Mouse (Mus musculus) intestine, embryonic 14.5 days (tissue): ENCODE data around the gene Pla2g2d. TPM values are rescaled to one million over a fixed set of nuclear protein-coding genes. Genes with fewer than 3 reads are reported as not detected.

Experiments
- ATAC-seq: fragments of 200-750 bp; cut with Nextera tagmentation; replicated peaks from 2 replicates; pipeline ENCODE4 v1.8.0; 2017; ENCODE audit warnings: low read depth, moderate number of reproducible peaks, moderate TSS enrichment, moderate library complexity; ENCODE audit not compliant: low FRiP score, low TSS enrichment
- DNase-seq: peaks from one replicate; pipeline ENCODE4 v3.0.0-alpha.2; 2018; ENCODE audit warnings: low spot score
- H3K27ac ChIP-seq: fragments of 300-500 bp; sonication (generic); 2 replicates; pipeline ENCODE4 v1.5.1; 2014; ENCODE audit warnings: low read depth, mild to moderate bottlenecking, control low read depth
- H3K27me3 ChIP-seq: fragments of 300-500 bp; sonication (generic); replicated peaks from 2 replicates; pipeline ENCODE4 v1.6.1; 2014; ENCODE audit warnings: low read length, control low read depth; ENCODE audit not compliant: control insufficient read depth, insufficient read depth
- H3K36me3 ChIP-seq: fragments of 300-500 bp; sonication (generic); 2 replicates; pipeline ENCODE4 v1.6.1; 2014; ENCODE audit warnings: low read length, control low read depth; ENCODE audit not compliant: control insufficient read depth, insufficient read depth
- H3K4me1 ChIP-seq: fragments of 300-500 bp; sonication (generic); replicated peaks from 2 replicates; pipeline ENCODE4 v1.6.1; 2014; ENCODE audit warnings: low read length, control low read depth, mixed read lengths; ENCODE audit not compliant: control insufficient read depth, insufficient read depth
- H3K4me2 ChIP-seq: fragments of 300-500 bp; sonication (generic); 2 replicates; pipeline ENCODE4 v1.6.1; 2014; ENCODE audit warnings: low read length
- H3K4me3 ChIP-seq: fragments of 300-500 bp; sonication (generic); 2 replicates; pipeline ENCODE4 v1.5.1; 2014; ENCODE audit warnings: low read depth, low read length, control low read depth, mixed read lengths
- H3K9ac ChIP-seq: fragments of 300-500 bp; sonication (generic); 2 replicates; pipeline ENCODE4 v1.6.1; 2014; ENCODE audit warnings: mild to moderate bottlenecking, low read length
- H3K9me3 ChIP-seq: fragments of 300-500 bp; sonication (generic); 2 replicates; pipeline ENCODE4 v1.6.1; 2016; ENCODE audit warnings: low read length, control low read depth; ENCODE audit not compliant: control insufficient read depth
- WGBS: fragments of 180-500 bp; shearing (Covaris S2); extraction: QIAGEN DNeasy Blood & Tissue Kit; methylation state at CpG from one replicate; pipeline ENCODE4 v1.1.7; 2014; 5-methylcytosine and 5-hydroxymethylcytosine counted together
- polyA plus RNA-seq: library from polyadenylated mRNA; unstranded; fragments of >200 nt; fragmentation: Nextera tagmentation; extraction: Ambion mirVana; gene quantifications from 2 replicates; pipeline ENCODE4 v1.2.1, GENCODE M21; 2014

Gene Pla2g2d
- polyA plus RNA-seq = 1.1 TPM in 1 of 2 replicates, not detected in the other

GRCm38 (mm10) chr4:138775435-138775834, at the start of gene Pla2g2d:
Pla2g2d (plus strand) TSS chr4:138775735.
- Histone ChIP-seq H3K4me2 (no peak within 1 kb of the TSS), H3K9ac (no peak within 1 kb of the TSS), H3K36me3 (no peaks in the 10 kb centered on the region), H3K9me3 (no peaks in the 10 kb centered on the region), H3K27me3 (no peaks in the 10 kb centered on the region), H3K4me1 (peaks cover 6% of the 10 kb centered on the region; the same call in 1 of the 2 replicates), H3K27ac (no peak within 1 kb of the TSS), H3K4me3 (no peak within 1 kb of the TSS)
- DNase-seq (no peak), ATAC-seq (no peak)
- WGBS = 84% methylated on average over 6 of the region's 6 CpGs

GRCm38 (mm10) chr4:138725751-138726150, 49.8 kb upstream of the Pla2g2d start:
- H3K27me3 ChIP-seq = no peaks in the 10 kb centered on the region
- H3K9me3 ChIP-seq = no peaks in the 10 kb centered on the region
- H3K4me1 ChIP-seq = peaks cover 8% of the 10 kb centered on the region
- no peak overlapping the region for H3K9ac ChIP-seq
- H3K4me3 ChIP-seq = no peak overlapping the region
- no peak overlapping the region for H3K4me2 ChIP-seq
- no peak overlapping the region for H3K27ac ChIP-seq
- 75% methylated on average over 5 of the region's 5 CpGs for WGBS
- DNase-seq (no peak), ATAC-seq (no peak)
- H3K36me3 ChIP-seq = no peaks in the 10 kb centered on the region

GRCm38 (mm10) chr4:138729018-138729703, 46.4 kb upstream of the Pla2g2d start:
- Histone ChIP-seq H3K36me3 (no peaks in the 10 kb centered on the region), H3K27ac (no peak overlapping the region), H3K4me3 (no peak overlapping the region), H3K9me3 (no peaks in the 10 kb centered on the region), H3K4me1 (peaks cover 8% of the 10 kb centered on the region), H3K9ac (no peak overlapping the region), H3K4me2 (no peak overlapping the region), H3K27me3 (no peaks in the 10 kb centered on the region)
- no peak for ATAC-seq
- WGBS = 57% methylated on average over 9 of the region's 9 CpGs
- no peak for DNase-seq

GRCm38 (mm10) chr4:138734105-138734504, 41.4 kb upstream of the Pla2g2d start:
- Histone ChIP-seq H3K9ac (no peak overlapping the region), H3K4me1 (peaks cover 4% of the 10 kb centered on the region; the same call in 1 of the 2 replicates), H3K4me3 (no peak overlapping the region), H3K27ac (no peak overlapping the region), H3K27me3 (no peaks in the 10 kb centered on the region), H3K9me3 (no peaks in the 10 kb centered on the region), H3K4me2 (no peak overlapping the region), H3K36me3 (no peaks in the 10 kb centered on the region)
- ATAC-seq (no peak), DNase-seq (no peak)
- WGBS = 42% methylated on average over 7 of the region's 7 CpGs

GRCm38 (mm10) chr4:138734863-138735262, 40.7 kb upstream of the Pla2g2d start:
- H3K9ac ChIP-seq = no peak overlapping the region
- no peak overlapping the region for H3K4me3 ChIP-seq
- no peaks in the 10 kb centered on the region for H3K27me3 ChIP-seq
- H3K4me2 ChIP-seq = no peak overlapping the region
- no peaks in the 10 kb centered on the region for H3K9me3 ChIP-seq
- DNase-seq (no peak), ATAC-seq (no peak)
- peaks cover 6% of the 10 kb centered on the region; the same call in 1 of the 2 replicates for H3K4me1 ChIP-seq
- H3K36me3 ChIP-seq = no peaks in the 10 kb centered on the region
- no peak overlapping the region for H3K27ac ChIP-seq
- WGBS = 89% methylated on average over 4 of the region's 4 CpGs

- no peak within 1 kb of the TSS for H3K9ac ChIP-seq
These were observed 38.5 kb upstream of the Pla2g2d start, which contains the start of gene Ubxn10 for GRCm38 (mm10) chr4:138737031-138737430. Ubxn10 (minus strand) TSS chr4:138737167.

GRCm38 (mm10) chr4:138739136-138739851, 36.2 kb upstream of the Pla2g2d start:
- Histone ChIP-seq H3K4me3 (no peak overlapping the region), H3K4me1 (peaks cover 6% of the 10 kb centered on the region; the same call in 1 of the 2 replicates), H3K27me3 (no peaks in the 10 kb centered on the region), H3K9me3 (no peaks in the 10 kb centered on the region), H3K9ac (no peak overlapping the region), H3K27ac (no peak overlapping the region), H3K4me2 (no peak overlapping the region), H3K36me3 (no peaks in the 10 kb centered on the region)
- 18% methylated on average over 7 of the region's 7 CpGs for WGBS
- ATAC-seq (no peak), DNase-seq (no peak)

More at GRCm38 (mm10) chr4:138737031-138737430, 38.5 kb upstream of the Pla2g2d start, which contains the start of gene Ubxn10:
- H3K4me2 ChIP-seq = no peak within 1 kb of the TSS
- DNase-seq (no peak), ATAC-seq (no peak)
- 65% methylated on average over 7 of the region's 7 CpGs for WGBS
- no peaks in the 10 kb centered on the region for H3K36me3 ChIP-seq
- H3K9me3 ChIP-seq = no peaks in the 10 kb centered on the region
- no peak within 1 kb of the TSS for H3K27ac ChIP-seq
- no peak within 1 kb of the TSS for H3K4me3 ChIP-seq
- H3K27me3 ChIP-seq = no peaks in the 10 kb centered on the region
- peaks cover 6% of the 10 kb centered on the region; the same call in 1 of the 2 replicates for H3K4me1 ChIP-seq

- Histone ChIP-seq H3K27me3 (no peaks in the 10 kb centered on the region), H3K36me3 (no peaks in the 10 kb centered on the region), H3K4me3 (no peak overlapping the region), H3K4me2 (no peak overlapping the region), H3K9me3 (no peaks in the 10 kb centered on the region), H3K9ac (no peak overlapping the region), H3K4me1 (no peaks in the 10 kb centered on the region; the same call in 1 of the 2 replicates), H3K27ac (no peak overlapping the region)
- 49% methylated on average over 4 of the region's 4 CpGs for WGBS
- ATAC-seq (no peak), DNase-seq (no peak)
These were observed 29.7 kb upstream of the Pla2g2d start for GRCm38 (mm10) chr4:138745884-138746283.
